Mouse (Mus musculus) CD4-positive naive resting alpha-beta T cell, adult 57 days (primary cell): ENCODE data around the gene Gm6657. TPM values are rescaled to one million over a fixed set of nuclear protein-coding genes. Genes with fewer than 3 reads are reported as not detected.

ENCODE experiments used
- total RNA-seq: library from RNA; stranded (reverse); gene quantifications from one replicate; pipeline ENCODE4 v1.2.4, GENCODE M21; 2023

Gene Gm6657
- total RNA-seq, result not detected

DNA sequence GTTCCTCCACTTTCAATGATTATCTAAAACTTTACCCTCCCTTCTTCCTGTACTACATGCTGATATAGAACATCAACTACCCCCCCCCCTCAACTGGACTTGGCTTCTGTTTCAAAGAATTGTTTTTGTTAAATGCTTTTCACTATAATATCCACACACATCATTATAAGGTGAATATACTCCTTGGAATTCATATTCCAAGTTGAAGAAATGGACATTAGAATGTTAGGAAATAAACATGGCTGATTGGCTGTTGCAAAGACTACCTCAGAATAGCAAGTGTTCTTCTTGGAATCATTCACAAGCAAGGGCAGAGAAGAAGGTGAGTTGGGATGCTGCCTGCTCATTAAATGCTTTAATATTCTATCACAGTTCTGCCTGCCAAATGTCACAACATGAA, at the start of gene Gm6657:
Gene Gm6657 (plus strand): TSS at position 301 of the 400 bp plus-strand sequence.

DNA sequence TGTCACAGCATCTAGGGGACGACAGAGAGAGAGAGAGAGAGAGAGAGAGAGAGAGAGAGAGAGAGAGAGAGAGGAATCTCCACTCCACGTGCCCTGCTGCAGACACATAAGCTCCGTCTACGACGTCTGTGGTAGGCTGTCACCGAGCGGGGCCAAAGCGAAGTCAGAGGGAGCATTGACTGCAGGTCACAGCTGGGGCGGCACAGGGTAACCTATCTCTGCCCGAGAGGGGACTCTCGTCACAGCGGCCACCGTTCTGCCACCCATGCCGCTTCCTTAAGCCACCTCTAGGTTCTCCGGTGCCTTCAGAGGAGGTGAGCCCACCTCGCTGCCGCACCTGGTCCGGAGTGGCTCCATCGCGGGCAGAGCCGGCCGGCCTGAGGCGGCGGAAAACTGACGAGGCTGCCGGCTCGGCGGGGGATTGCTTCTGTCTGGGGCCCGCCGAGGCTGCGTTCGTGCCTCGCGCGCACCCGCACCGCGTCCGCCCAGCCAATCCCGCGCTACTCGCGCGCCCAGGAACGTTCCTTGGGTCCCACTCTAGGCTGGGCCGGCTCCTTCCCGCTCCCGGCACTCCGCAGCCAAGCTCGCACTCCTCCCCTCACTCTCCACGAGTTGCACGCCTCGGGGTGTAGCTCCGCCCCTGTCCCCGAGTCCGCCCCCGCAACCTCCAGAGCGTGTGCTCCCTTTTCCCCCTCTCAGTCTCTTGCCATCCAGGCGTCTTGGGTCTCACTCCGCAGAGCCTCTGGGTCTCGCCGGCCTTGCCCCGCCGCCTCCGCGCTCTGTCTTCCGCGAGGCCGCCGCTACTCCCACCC, 31.9 kb downstream of the Gm6657 start, which contains the start of gene Gphn:
Gene Gphn (plus strand): TSS at position 673 of the 812 bp plus-strand sequence.

Other genes starting within 250 kb of the Gm6657 start
- gene Gphn, start 32.1 kb downstream of the Gm6657 start, total RNA-seq, result 13.1 TPM